Mouse (Mus musculus) heart, postnatal 4 days (tissue): ENCODE data around the gene Dnajb3. TPM values are rescaled to one million over a fixed set of nuclear protein-coding genes. Genes with fewer than 3 reads are reported as not detected.

Experiments used
- total RNA-seq, 2 experiments: library from RNA; stranded (reverse); gene quantifications; 2 replicates each; pipeline ENCODE4 v1.2.3; 2021

Gene Dnajb3
- total RNA-seq, 2 experiments from 2014 or later, result 1.6 to 1.8 TPM

Other genes starting within 250 kb of the Dnajb3 start
- 10 to 100 TPM; 24.8 to 26.2 TPM for gene Usp40, start 197.2 kb downstream of the Dnajb3 start, total RNA-seq
- not detected for gene Ugt1a10, start 150.4 kb downstream of the Dnajb3 start, total RNA-seq
- gene Ugt1a9, start 135.0 kb downstream of the Dnajb3 start, total RNA-seq, result not detected
- gene Ugt1a8, start 118.0 kb downstream of the Dnajb3 start, total RNA-seq, result not detected
- gene Ugt1a7c, start 110.7 kb downstream of the Dnajb3 start, total RNA-seq, result 1 to 10 TPM in 1 of 2 experiments, under 1 TPM in 1; 0.72 to 1.2 TPM
- 1 to 10 TPM in 1 of 2 experiments, not detected in 1; 1.1 TPM for gene Ugt1a6b, start 102.5 kb downstream of the Dnajb3 start, total RNA-seq
- gene Ugt1a6a, start 71.0 kb downstream of the Dnajb3 start, total RNA-seq, result under 1 TPM; 0.63 to 0.81 TPM
- not detected for gene Ugt1a5, start 39.8 kb downstream of the Dnajb3 start, total RNA-seq
- not detected for gene Ugt1a2, start 5.2 kb downstream of the Dnajb3 start, total RNA-seq
- not detected for gene Ugt1a1, start 6.2 kb upstream of the Dnajb3 start, total RNA-seq
- under 1 TPM in 1 of 2 experiments, not detected in 1; 0.02 TPM for gene Mroh2a, start 21.2 kb upstream of the Dnajb3 start, total RNA-seq
- 100 to 1,000 TPM in 1 of 2 experiments, 10 to 100 TPM in 1; 97.1 to 100 TPM for gene Hjurp, start 71.9 kb upstream of the Dnajb3 start, total RNA-seq
- not detected for gene Trpm8, start 71.9 kb upstream of the Dnajb3 start, total RNA-seq
- gene Spp2, start 201.2 kb upstream of the Dnajb3 start, total RNA-seq, result not detected